Mouse (Mus musculus): ENCODE measurements around the gene Prcd. TPM values are rescaled to one million over a fixed set of nuclear protein-coding genes. Genes with fewer than 3 reads are reported as not detected.

Gene Prcd
- polyA plus RNA-seq, 1 experiment from 2014 or later = 1.6 TPM

- Histone ChIP-seq H3K27me3 (ENCODE audit: control insufficient read depth, insufficient read depth, low read length) (no peaks in the 10 kb centered on the region), H3K9ac (ENCODE audit: low read length) (no peak overlapping the region), H3K4me1 (ENCODE audit: control insufficient read depth, insufficient read depth, low read length) (peaks cover 13% of the 10 kb centered on the region), H3K36me3 (ENCODE audit: control insufficient read depth, insufficient read depth, low read length) (peaks cover 2% of the 10 kb centered on the region; the same call in 1 of the 2 replicates), H3K9me3 (replicated peaks; ENCODE audit: control insufficient read depth, low read length) (no peaks in the 10 kb centered on the region), H3K27ac (ENCODE audit: low read length) (no peak overlapping the region), H3K4me3 (replicated peaks; ENCODE audit: low read length) (no peak overlapping the region), H3K4me2 (ENCODE audit: low read depth, low read length) (no peak overlapping the region)
- ATAC-seq (ENCODE audit: insufficient read depth, low FRiP score) = no peak
- WGBS = 7% methylated on average over 5 of the region's 5 CpGs
Measured at GRCm38 (mm10) chr11:116669316-116669715, 16.0 kb downstream of the Prcd start.

GRCm38 (mm10) chr11:116669787-116670365 is 16.5 kb downstream of the Prcd start:
- Histone ChIP-seq H3K4me1 (ENCODE audit: control insufficient read depth, insufficient read depth, low read length) (peaks cover 18% of the 10 kb centered on the region), H3K9ac (ENCODE audit: low read length) (no peak overlapping the region), H3K4me3 (replicated peaks; ENCODE audit: low read length) (no peak overlapping the region), H3K9me3 (replicated peaks; ENCODE audit: control insufficient read depth, low read length) (no peaks in the 10 kb centered on the region), H3K27ac (ENCODE audit: low read length) (no peak overlapping the region), H3K36me3 (ENCODE audit: control insufficient read depth, insufficient read depth, low read length) (peaks cover 7% of the 10 kb centered on the region), H3K4me2 (ENCODE audit: low read depth, low read length) (no peak overlapping the region), H3K27me3 (ENCODE audit: control insufficient read depth, insufficient read depth, low read length) (no peaks in the 10 kb centered on the region)
- 44% methylated on average over 13 of the region's 13 CpGs for WGBS
- no peak for ATAC-seq (ENCODE audit: insufficient read depth, low FRiP score)

- no peak for ATAC-seq (ENCODE audit: insufficient read depth, low FRiP score)
- peak overlapping the region; percentile 75; the same call in 1 of the 2 replicates for H3K9ac ChIP-seq (ENCODE audit: low read length)
- H3K4me3 ChIP-seq (replicated peaks; ENCODE audit: low read length) = no peak overlapping the region
- 78% methylated on average over 7 of the region's 7 CpGs for WGBS
- no peaks in the 10 kb centered on the region for H3K27me3 ChIP-seq (ENCODE audit: control insufficient read depth, insufficient read depth, low read length)
- peak overlapping the region; percentile 58; the same call in 1 of the 2 replicates for H3K4me2 ChIP-seq (ENCODE audit: low read depth, low read length)
- H3K9me3 ChIP-seq (replicated peaks; ENCODE audit: control insufficient read depth, low read length) = no peaks in the 10 kb centered on the region
- peaks cover 7% of the 10 kb centered on the region for H3K36me3 ChIP-seq (ENCODE audit: control insufficient read depth, insufficient read depth, low read length)
- peaks cover 18% of the 10 kb centered on the region for H3K4me1 ChIP-seq (ENCODE audit: control insufficient read depth, insufficient read depth, low read length)
- no peak overlapping the region for H3K27ac ChIP-seq (ENCODE audit: low read length)
Measured at GRCm38 (mm10) chr11:116670386-116670785, 17.1 kb downstream of the Prcd start.

- WGBS = under 1% methylated on average over 45 of the region's 45 CpGs
- Histone ChIP-seq H3K4me3 (replicated peaks; ENCODE audit: low read length) (peak overlapping the region; percentile 64), H3K4me1 (ENCODE audit: control insufficient read depth, insufficient read depth, low read length) (peaks cover 18% of the 10 kb centered on the region), H3K27me3 (ENCODE audit: control insufficient read depth, insufficient read depth, low read length) (no peaks in the 10 kb centered on the region), H3K4me2 (ENCODE audit: low read depth, low read length) (peak overlapping the region; percentile 79), H3K36me3 (ENCODE audit: control insufficient read depth, insufficient read depth, low read length) (peaks cover 11% of the 10 kb centered on the region), H3K9me3 (replicated peaks; ENCODE audit: control insufficient read depth, low read length) (no peaks in the 10 kb centered on the region), H3K9ac (ENCODE audit: low read length) (peak overlapping the region; percentile 75), H3K27ac (ENCODE audit: low read length) (peak overlapping the region; percentile 26; the same call in 1 of the 2 replicates)
- ATAC-seq (ENCODE audit: insufficient read depth, low FRiP score) = peak; percentile 89
Measured at GRCm38 (mm10) chr11:116671112-116671844, 17.9 kb downstream of the Prcd start.

GRCm38 (mm10) chr11:116671845-116672434 is 18.6 kb downstream of the Prcd start:
- no peaks in the 10 kb centered on the region for H3K27me3 ChIP-seq (ENCODE audit: control insufficient read depth, insufficient read depth, low read length)
- ATAC-seq (ENCODE audit: insufficient read depth, low FRiP score) = no peak
- peaks cover 18% of the 10 kb centered on the region for H3K4me1 ChIP-seq (ENCODE audit: control insufficient read depth, insufficient read depth, low read length)
- H3K36me3 ChIP-seq (ENCODE audit: control insufficient read depth, insufficient read depth, low read length) = peaks cover 16% of the 10 kb centered on the region
- peak overlapping the region; percentile 11; the same call in 1 of the 2 replicates for H3K27ac ChIP-seq (ENCODE audit: low read length)
- H3K9ac ChIP-seq (ENCODE audit: low read length) = peak overlapping the region; percentile 75
- WGBS = under 1% methylated on average over 24 of the region's 24 CpGs
- H3K4me3 ChIP-seq (replicated peaks; ENCODE audit: low read length) = peak overlapping the region; percentile 64
- H3K9me3 ChIP-seq (replicated peaks; ENCODE audit: control insufficient read depth, low read length) = no peaks in the 10 kb centered on the region
- H3K4me2 ChIP-seq (ENCODE audit: low read depth, low read length) = peak overlapping the region; percentile 79

GRCm38 (mm10) chr11:116672595-116672994 is 19.3 kb downstream of the Prcd start:
- Histone ChIP-seq H3K9ac (ENCODE audit: low read length) (peak overlapping the region; percentile 75), H3K27ac (ENCODE audit: low read length) (no peak overlapping the region), H3K27me3 (ENCODE audit: control insufficient read depth, insufficient read depth, low read length) (no peaks in the 10 kb centered on the region), H3K9me3 (replicated peaks; ENCODE audit: control insufficient read depth, low read length) (no peaks in the 10 kb centered on the region), H3K4me3 (replicated peaks; ENCODE audit: low read length) (peak overlapping the region; percentile 64), H3K36me3 (ENCODE audit: control insufficient read depth, insufficient read depth, low read length) (peaks cover 19% of the 10 kb centered on the region), H3K4me2 (ENCODE audit: low read depth, low read length) (peak overlapping the region; percentile 79), H3K4me1 (ENCODE audit: control insufficient read depth, insufficient read depth, low read length) (peaks cover 18% of the 10 kb centered on the region)
- no peak for ATAC-seq (ENCODE audit: insufficient read depth, low FRiP score)
- WGBS = 8% methylated on average over 7 of the region's 7 CpGs

GRCm38 (mm10) chr11:116673410-116673809 is 20.1 kb downstream of the Prcd start:
- Histone ChIP-seq H3K4me3 (replicated peaks; ENCODE audit: low read length) (no peak overlapping the region), H3K9me3 (replicated peaks; ENCODE audit: control insufficient read depth, low read length) (no peaks in the 10 kb centered on the region), H3K4me1 (ENCODE audit: control insufficient read depth, insufficient read depth, low read length) (peaks cover 18% of the 10 kb centered on the region), H3K27ac (ENCODE audit: low read length) (no peak overlapping the region), H3K27me3 (ENCODE audit: control insufficient read depth, insufficient read depth, low read length) (no peaks in the 10 kb centered on the region), H3K9ac (ENCODE audit: low read length) (no peak overlapping the region; the same call in 1 of the 2 replicates), H3K4me2 (ENCODE audit: low read depth, low read length) (peak overlapping the region; percentile 79; the same call in 1 of the 2 replicates), H3K36me3 (ENCODE audit: control insufficient read depth, insufficient read depth, low read length) (peaks cover 19% of the 10 kb centered on the region)
- ATAC-seq (ENCODE audit: insufficient read depth, low FRiP score) = no peak
- 74% methylated on average over 2 of the region's 2 CpGs for WGBS

GRCm38 (mm10) chr11:116674616-116675379 is 21.5 kb downstream of the Prcd start:
- Histone ChIP-seq H3K9ac (ENCODE audit: low read length) (no peak overlapping the region), H3K27me3 (ENCODE audit: control insufficient read depth, insufficient read depth, low read length) (no peaks in the 10 kb centered on the region), H3K9me3 (replicated peaks; ENCODE audit: control insufficient read depth, low read length) (no peaks in the 10 kb centered on the region), H3K4me3 (replicated peaks; ENCODE audit: low read length) (no peak overlapping the region), H3K4me1 (ENCODE audit: control insufficient read depth, insufficient read depth, low read length) (peaks cover 18% of the 10 kb centered on the region), H3K4me2 (ENCODE audit: low read depth, low read length) (no peak overlapping the region), H3K36me3 (ENCODE audit: control insufficient read depth, insufficient read depth, low read length) (peaks cover 19% of the 10 kb centered on the region), H3K27ac (ENCODE audit: low read length) (no peak overlapping the region)
- WGBS = 66% methylated on average over 7 of the region's 7 CpGs
- ATAC-seq (ENCODE audit: insufficient read depth, low FRiP score) = peak; percentile 15; the same call in 1 of the 2 replicates

All from stomach, embryonic 16.5 days (tissue).